Mouse (Mus musculus) midbrain, embryonic 15.5 days (tissue): ENCODE measurements around the gene Trappc3. TPM values are rescaled to one million over a fixed set of nuclear protein-coding genes. Genes with fewer than 3 reads are reported as not detected.
A peak's percentile ranks its signal among the peaks of the same experiment; 100 is the strongest.

Source experiments
- ATAC-seq: fragments of 200-750 bp; cut with Nextera tagmentation; replicated peaks from 2 replicates; pipeline ENCODE4 v1.8.0; 2017; ENCODE audit warnings: moderate TSS enrichment
- H3K27ac ChIP-seq: fragments of 300-500 bp; sonication (generic); 2 replicates; pipeline ENCODE4 v1.5.1; 2015; ENCODE audit warnings: mild to moderate bottlenecking, inconsistent platforms
- H3K27me3 ChIP-seq: fragments of 300-500 bp; sonication (generic); replicated peaks from 2 replicates; pipeline ENCODE4 v1.6.1; 2015; ENCODE audit warnings: inconsistent platforms
- H3K36me3 ChIP-seq: fragments of 300-500 bp; sonication (generic); replicated peaks from 2 replicates; pipeline ENCODE4 v1.6.1; 2015; ENCODE audit warnings: inconsistent platforms
- H3K4me1 ChIP-seq: fragments of 300-500 bp; sonication (generic); 2 replicates; pipeline ENCODE4 v1.6.1; 2015; ENCODE audit warnings: inconsistent platforms
- H3K4me2 ChIP-seq: fragments of 300-500 bp; sonication (generic); 2 replicates; pipeline ENCODE4 v1.6.1; 2015; ENCODE audit warnings: inconsistent platforms, mild to moderate bottlenecking, moderate library complexity
- H3K4me3 ChIP-seq: fragments of 300-500 bp; sonication (generic); 2 replicates; pipeline ENCODE4 v1.5.1; 2015; ENCODE audit warnings: mild to moderate bottlenecking, inconsistent platforms
- H3K9ac ChIP-seq: fragments of 300-500 bp; sonication (generic); 2 replicates; pipeline ENCODE4 v1.6.1; 2015; ENCODE audit warnings: mild to moderate bottlenecking, inconsistent platforms
- H3K9me3 ChIP-seq: fragments of 300-500 bp; sonication (generic); 2 replicates; pipeline ENCODE4 v1.6.1; 2016; ENCODE audit warnings: inconsistent platforms
- WGBS: fragments of 180-500 bp; shearing (Covaris S2); methylation state at CpG from one replicate; pipeline ENCODE4 v1.1.7; 2015; ENCODE audit warnings: mixed read lengths; 5-methylcytosine and 5-hydroxymethylcytosine counted together
- polyA plus RNA-seq: library from polyadenylated mRNA; unstranded; fragments of >200 nt; fragmentation: Nextera tagmentation; extraction: Ambion mirVana; gene quantifications from 2 replicates; pipeline ENCODE4 v1.2.1, GENCODE M21; 2015

The Trappc3 gene
- polyA plus RNA-seq, 1 experiment from 2014 or later: 188 TPM

DNA sequence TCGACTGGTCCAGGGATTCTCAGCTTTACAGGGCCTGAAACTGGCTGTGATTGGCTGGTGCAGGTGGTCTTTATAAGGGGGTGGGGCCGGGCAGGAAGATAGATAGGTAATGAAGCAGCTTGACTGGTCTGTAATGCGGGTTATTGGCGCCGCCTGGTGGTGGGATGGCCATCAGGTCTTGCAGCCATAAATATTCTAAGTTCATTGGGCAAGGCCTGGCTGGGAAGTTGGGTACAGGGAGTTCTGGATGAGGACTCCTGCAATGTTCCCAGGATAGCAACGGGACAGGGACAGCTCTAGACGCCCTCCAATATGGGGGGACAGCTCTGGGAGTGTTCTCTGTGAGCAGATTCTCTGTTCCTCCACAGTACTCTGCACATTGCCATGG lies 47.8 kb downstream of the Trappc3 start:
- peak; percentile 86 for ATAC-seq
- Histone ChIP-seq H3K27me3 (no peaks in the 10 kb centered on the region), H3K4me2 (peak overlapping the region; percentile 54), H3K27ac (no peak overlapping the region), H3K9me3 (no peaks in the 10 kb centered on the region), H3K4me1 (no peaks in the 10 kb centered on the region), H3K4me3 (peak overlapping the region; percentile 33), H3K36me3 (0 out of 2 replicates have a peak, but pooled peaks cover 5% of the 10 kb centered on the region), H3K9ac (peak overlapping the region; percentile 35)
- 2% methylated on average over 7 of the region's 7 CpGs for WGBS

DNA sequence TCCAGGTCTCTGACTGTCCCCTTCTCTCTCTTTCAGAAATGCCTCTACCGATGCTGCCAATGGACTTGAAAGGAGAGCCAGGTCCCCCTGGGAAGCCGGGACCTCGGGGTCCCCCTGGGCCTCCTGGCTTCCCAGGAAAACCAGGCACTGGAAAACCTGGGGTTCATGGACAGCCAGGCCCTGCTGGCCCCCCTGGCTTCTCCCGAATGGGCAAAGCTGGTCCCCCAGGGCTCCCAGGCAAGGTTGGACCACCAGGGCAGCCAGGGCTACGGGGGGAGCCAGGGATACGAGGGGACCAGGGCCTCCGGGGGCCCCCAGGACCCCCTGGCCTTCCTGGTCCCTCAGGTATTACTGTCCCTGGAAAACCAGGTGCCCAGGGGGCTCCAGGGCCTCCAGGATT lies 48.2 kb downstream of the Trappc3 start:
- Histone ChIP-seq H3K4me1 (no peaks in the 10 kb centered on the region), H3K4me3 (no peak overlapping the region), H3K27ac (no peak overlapping the region), H3K27me3 (no peaks in the 10 kb centered on the region), H3K9me3 (no peaks in the 10 kb centered on the region), H3K4me2 (no peak overlapping the region), H3K36me3 (0 out of 2 replicates have a peak, but pooled peaks cover 7% of the 10 kb centered on the region), H3K9ac (no peak overlapping the region)
- ATAC-seq: peak; percentile 18; the same call in 1 of the 2 replicates
- WGBS: 73% methylated on average over 7 of the region's 7 CpGs

DNA sequence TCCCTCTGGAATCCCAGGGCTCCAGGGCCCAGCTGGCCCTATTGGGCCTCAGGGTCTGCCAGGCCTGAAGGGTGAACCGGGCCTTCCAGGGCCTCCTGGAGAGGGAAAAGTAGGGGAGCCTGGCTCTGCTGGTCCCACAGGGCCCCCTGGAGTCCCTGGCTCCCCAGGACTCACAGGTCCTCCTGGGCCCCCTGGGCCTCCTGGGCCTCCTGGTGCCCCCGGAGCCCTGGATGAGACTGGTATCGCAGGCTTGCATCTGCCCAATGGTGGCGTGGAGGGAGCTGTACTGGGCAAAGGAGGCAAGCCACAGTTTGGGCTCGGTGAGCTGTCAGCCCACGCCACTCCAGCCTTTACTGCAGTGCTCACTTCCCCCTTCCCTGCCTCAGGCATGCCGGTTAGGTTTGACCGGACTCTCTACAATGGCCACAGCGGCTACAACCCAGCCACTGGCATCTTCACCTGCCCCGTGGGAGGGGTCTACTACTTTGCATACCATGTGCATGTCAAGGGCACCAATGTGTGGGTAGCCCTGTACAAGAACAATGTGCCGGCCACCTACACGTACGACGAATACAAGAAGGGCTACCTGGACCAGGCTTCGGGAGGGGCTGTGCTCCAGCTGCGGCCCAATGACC lies 49.6 kb downstream of the Trappc3 start:
- Histone ChIP-seq H3K27ac (no peak overlapping the region), H3K9me3 (no peaks in the 10 kb centered on the region), H3K9ac (no peak overlapping the region), H3K4me3 (no peak overlapping the region), H3K4me2 (no peak overlapping the region), H3K36me3 (peaks cover 19% of the 10 kb centered on the region), H3K27me3 (no peaks in the 10 kb centered on the region), H3K4me1 (no peaks in the 10 kb centered on the region)
- ATAC-seq: no peak
- 87% methylated on average over 16 of the region's 16 CpGs for WGBS

DNA sequence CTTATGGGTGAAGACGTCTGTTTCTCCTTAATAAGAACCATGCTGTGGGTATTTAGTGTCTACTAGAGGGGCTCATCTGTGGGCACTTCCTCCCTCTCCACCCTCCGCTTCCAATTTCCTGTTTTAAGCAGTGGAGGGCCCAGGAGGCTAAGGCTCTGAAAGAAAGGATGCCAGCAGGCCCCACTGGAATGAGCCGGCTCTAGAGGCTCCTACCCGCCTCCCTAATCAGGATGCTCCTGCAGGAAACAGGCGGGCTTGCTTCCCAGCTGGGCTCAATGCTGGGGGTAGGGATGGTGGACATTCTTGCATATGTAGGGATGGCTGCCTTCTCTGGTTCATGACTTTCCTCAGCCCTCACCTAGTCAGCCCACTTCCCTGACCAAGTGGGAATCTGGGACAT lies 51.1 kb downstream of the Trappc3 start:
- WGBS: 33% methylated on average over 5 of the region's 5 CpGs
- Histone ChIP-seq H3K27me3 (no peaks in the 10 kb centered on the region), H3K4me2 (no peak overlapping the region), H3K27ac (no peak overlapping the region), H3K4me1 (no peaks in the 10 kb centered on the region), H3K9ac (no peak overlapping the region), H3K9me3 (no peaks in the 10 kb centered on the region), H3K4me3 (no peak overlapping the region), H3K36me3 (peaks cover 34% of the 10 kb centered on the region)
- no peak for ATAC-seq

DNA sequence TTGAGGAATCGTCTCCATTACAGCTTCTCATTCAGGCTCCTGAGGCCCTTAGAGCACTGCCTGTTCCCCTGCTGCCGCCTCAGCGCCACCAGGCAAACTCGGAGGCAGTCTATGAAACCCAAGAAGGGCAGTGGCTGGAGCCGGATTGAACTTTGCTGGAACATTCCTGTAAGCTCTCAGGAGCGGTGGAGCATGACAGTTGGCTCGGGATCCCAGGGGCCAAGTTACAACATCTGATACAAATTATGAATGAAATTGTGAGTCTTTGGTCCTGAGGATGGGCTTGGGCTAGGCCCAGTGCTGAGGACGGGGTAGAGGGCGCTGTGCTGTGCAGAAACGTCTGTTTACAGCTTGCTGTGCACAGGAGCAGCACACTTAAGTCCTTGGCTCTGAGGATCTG lies 52.3 kb downstream of the Trappc3 start:
- no peak overlapping the region for H3K27ac ChIP-seq
- H3K36me3 ChIP-seq: peaks cover 36% of the 10 kb centered on the region
- ATAC-seq: no peak
- WGBS: 47% methylated on average over 10 of the region's 10 CpGs
- H3K9me3 ChIP-seq: no peaks in the 10 kb centered on the region
- H3K4me2 ChIP-seq: no peak overlapping the region
- no peak overlapping the region for H3K4me3 ChIP-seq
- H3K27me3 ChIP-seq: no peaks in the 10 kb centered on the region
- H3K9ac ChIP-seq: no peak overlapping the region
- H3K4me1 ChIP-seq: no peaks in the 10 kb centered on the region

DNA sequence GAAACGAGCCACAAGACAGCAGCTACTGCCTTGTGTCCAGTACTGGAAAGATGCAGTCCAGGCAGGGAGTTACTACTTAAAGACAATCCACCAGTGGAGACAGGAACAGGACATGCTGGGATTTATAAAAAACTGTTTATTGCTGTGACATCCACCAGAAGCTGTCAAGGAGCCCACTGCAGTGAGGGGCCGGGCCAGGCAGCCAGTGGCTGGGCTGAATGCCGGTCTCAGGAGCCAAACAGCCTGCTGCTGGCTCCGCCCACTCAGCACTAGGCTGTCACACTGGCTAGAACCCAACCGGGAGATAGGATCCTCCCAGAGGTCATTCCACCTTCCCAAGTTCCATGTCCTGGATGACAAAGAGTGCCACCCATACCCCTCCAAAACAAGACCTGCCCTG lies 53.8 kb downstream of the Trappc3 start:
- Histone ChIP-seq H3K9ac (no peak overlapping the region), H3K27ac (no peak overlapping the region), H3K9me3 (no peaks in the 10 kb centered on the region), H3K36me3 (peaks cover 36% of the 10 kb centered on the region), H3K4me2 (no peak overlapping the region), H3K4me3 (no peak overlapping the region), H3K4me1 (peaks cover 15% of the 10 kb centered on the region), H3K27me3 (no peaks in the 10 kb centered on the region)
- WGBS: 48% methylated on average over 5 of the region's 5 CpGs
- no peak for ATAC-seq

DNA sequence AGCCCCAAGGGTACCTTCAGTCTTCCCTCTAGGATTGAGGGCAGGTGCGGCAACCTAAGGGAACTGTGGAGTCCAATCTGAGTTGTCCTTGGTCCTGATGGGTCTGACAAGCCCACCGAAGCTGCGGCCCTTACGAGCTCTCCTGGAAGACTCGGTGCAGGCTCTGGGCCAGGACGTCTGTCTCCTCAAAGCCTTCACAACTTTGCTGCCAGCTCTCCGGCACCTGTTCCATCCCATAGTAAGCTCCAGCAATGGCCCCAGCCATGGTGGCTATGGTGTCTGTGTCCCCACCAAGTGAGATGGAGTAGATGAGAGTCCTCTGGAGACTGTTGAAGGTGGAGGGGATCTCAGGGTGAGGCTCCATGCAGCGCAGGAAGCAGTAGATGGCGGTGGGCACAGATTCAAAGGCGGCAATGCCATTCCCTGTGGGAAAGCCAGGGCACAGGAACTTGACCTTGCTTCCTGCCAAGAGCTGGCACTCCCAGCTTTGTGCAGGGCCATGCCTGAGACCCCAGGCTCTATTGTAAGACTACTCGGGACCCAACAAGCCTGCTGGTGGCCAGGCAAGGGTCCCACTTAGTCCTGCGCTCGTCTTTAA lies 54.4 kb downstream of the Trappc3 start:
- Histone ChIP-seq H3K27ac (no peak overlapping the region), H3K36me3 (peaks cover 36% of the 10 kb centered on the region), H3K27me3 (no peaks in the 10 kb centered on the region), H3K9ac (no peak overlapping the region), H3K4me3 (no peak overlapping the region), H3K4me1 (peaks cover 16% of the 10 kb centered on the region), H3K4me2 (no peak overlapping the region), H3K9me3 (no peaks in the 10 kb centered on the region)
- WGBS: 93% methylated on average over 13 of the region's 13 CpGs
- no peak for ATAC-seq

DNA sequence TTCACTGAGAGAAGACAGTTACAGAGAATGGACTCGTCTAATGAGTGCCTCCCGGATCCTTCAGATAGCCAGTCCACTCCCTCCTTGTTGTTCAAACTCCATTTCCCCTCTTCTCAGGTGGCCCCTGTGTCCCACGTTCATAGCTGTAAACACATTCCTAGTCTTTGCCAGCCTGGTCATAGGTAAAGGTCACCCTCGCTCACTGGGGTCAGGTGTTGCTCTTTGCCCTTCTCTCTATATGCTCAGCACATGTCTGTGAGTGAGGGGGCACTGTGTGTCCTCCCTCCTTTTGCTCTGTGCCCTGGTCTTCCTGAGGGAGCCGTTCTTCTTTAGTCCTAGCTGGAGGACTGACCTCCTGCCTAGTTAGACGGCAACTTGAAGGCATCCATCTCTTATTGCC lies 57.7 kb downstream of the Trappc3 start:
- no peak for ATAC-seq
- no peak overlapping the region for H3K9ac ChIP-seq
- no peak overlapping the region for H3K4me2 ChIP-seq
- H3K9me3 ChIP-seq: no peaks in the 10 kb centered on the region
- WGBS: 91% methylated on average over 6 of the region's 6 CpGs
- no peak overlapping the region for H3K27ac ChIP-seq
- H3K4me3 ChIP-seq: no peak overlapping the region
- peaks cover 7% of the 10 kb centered on the region; the same call in 1 of the 2 replicates for H3K27me3 ChIP-seq
- H3K4me1 ChIP-seq: peaks cover 22% of the 10 kb centered on the region
- peaks cover 32% of the 10 kb centered on the region for H3K36me3 ChIP-seq

DNA sequence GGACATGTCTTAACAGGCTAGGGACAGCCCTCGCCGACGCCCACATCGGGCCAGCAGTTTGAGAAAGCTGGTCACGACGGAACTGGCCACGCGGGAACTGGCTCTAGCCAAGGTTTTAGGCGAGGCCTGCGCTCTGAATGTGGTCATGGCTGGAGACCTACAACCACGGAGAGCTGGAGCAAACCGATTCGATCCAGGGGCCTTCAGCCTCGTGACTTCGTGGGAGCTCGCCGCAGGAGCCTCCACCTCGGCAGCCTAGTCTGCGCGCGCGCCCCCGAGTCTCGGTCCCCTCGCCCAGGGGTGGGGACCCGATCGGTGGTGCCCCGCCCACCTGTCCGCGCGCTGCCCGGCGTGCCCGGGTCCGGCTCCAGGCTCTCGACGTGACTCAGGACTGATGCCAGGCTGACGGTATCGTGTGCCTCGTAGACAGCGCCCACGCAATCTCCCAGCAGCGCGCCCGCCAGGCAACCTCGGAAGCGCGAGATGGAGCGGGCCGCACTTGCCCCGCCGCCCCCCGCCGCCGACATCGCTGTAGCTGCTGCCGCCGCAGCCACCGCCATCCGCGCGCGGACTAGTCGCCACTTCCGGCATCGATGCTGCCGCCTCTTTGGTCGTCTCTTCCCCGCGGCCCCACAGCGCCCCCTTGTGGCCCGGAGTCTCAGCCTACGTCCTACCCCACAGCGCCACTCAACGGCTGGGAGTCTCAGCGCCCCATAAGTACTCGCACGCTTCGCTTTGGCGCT lies 59.2 kb downstream of the Trappc3 start, which contains the start of gene Adprhl2:
Adprhl2 (minus strand) TSS at position 593 of the 743 bp plus-strand sequence.
- under 1% methylated on average over 76 of the region's 80 CpGs for WGBS
- peak within 1 kb of the TSS; percentile 85 for H3K4me2 ChIP-seq
- H3K36me3 ChIP-seq: peaks cover 21% of the 10 kb centered on the region
- no peaks in the 10 kb centered on the region for H3K9me3 ChIP-seq
- peak within 1 kb of the TSS; percentile 86 for H3K9ac ChIP-seq
- ATAC-seq: peak; percentile 87
- H3K27ac ChIP-seq: peak within 1 kb of the TSS; percentile 87
- peaks cover 11% of the 10 kb centered on the region; the same call in 1 of the 2 replicates for H3K27me3 ChIP-seq
- H3K4me1 ChIP-seq: peaks cover 30% of the 10 kb centered on the region
- H3K4me3 ChIP-seq: peak within 1 kb of the TSS; percentile 67

DNA sequence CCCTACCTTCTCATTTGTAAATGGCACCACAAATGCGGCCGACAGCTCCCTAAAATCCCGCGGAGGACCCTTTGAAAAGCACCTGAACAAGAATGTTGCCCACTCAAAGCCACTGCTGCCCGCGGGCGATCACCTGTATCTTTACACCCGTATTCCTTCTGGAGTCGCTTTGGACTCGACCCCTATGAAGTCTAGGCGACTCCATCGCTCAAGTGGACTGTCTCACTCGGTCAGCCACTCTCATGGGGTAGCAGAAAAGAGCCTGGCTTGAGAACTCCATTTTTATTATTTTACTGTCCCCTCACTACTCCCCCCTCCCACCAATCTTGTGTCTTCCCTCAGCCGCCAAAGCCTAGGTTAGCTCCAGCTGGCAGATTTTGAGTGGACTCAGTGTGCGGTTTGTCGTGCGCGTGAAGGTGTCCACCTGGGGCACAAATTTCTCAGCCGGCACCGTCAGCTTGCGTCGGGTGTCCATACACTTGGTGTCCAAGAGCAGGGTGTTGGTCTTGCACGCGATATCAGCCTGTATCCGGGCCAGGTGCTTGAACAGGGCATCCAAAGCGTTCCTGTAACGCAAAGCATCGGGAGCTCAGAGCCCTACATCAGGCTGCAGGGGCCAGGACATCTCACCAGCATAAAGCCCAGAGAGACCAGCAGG lies 59.9 kb downstream of the Trappc3 start:
- Histone ChIP-seq H3K4me1 (peaks cover 30% of the 10 kb centered on the region), H3K4me3 (peak overlapping the region; percentile 67), H3K27me3 (peaks cover 11% of the 10 kb centered on the region; the same call in 1 of the 2 replicates), H3K4me2 (peak overlapping the region; percentile 85), H3K27ac (0 out of 2 replicates have a peak overlapping the region, but pooled peaks have one; percentile 21), H3K9ac (peak overlapping the region; percentile 21; the same call in 1 of the 2 replicates), H3K36me3 (peaks cover 14% of the 10 kb centered on the region), H3K9me3 (no peaks in the 10 kb centered on the region)
- peak; percentile 41 for ATAC-seq
- whole genome bisulfite sequencing: 56% methylated on average over 28 of the region's 28 CpGs

DNA sequence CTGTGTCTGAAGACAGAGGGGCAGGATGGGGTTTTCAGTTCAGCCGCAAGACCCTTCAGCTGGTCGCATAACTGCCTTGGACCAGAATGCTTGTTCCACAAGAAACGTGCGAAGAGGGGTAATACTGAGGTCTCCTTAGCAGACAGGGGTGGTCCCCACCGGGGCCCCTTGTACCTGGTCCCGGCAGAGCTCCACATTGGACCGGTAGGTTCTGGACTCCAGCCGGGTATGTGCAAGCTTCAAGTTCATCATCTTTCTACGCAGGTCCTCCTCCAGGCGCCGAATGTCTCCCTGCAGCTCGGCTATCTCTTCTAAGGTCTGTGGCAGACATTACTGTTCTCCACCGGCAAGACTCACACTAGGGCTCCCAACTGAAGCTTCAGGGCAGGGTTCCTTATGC lies 60.5 kb downstream of the Trappc3 start:
- H3K4me2 ChIP-seq: no peak overlapping the region
- peaks cover 30% of the 10 kb centered on the region for H3K4me1 ChIP-seq
- H3K4me3 ChIP-seq: no peak overlapping the region
- no peak for ATAC-seq
- WGBS: 95% methylated on average over 13 of the region's 13 CpGs
- no peak overlapping the region for H3K27ac ChIP-seq
- no peak overlapping the region for H3K9ac ChIP-seq
- H3K27me3 ChIP-seq: peaks cover 11% of the 10 kb centered on the region; the same call in 1 of the 2 replicates
- no peaks in the 10 kb centered on the region for H3K9me3 ChIP-seq
- peaks cover 7% of the 10 kb centered on the region for H3K36me3 ChIP-seq

DNA sequence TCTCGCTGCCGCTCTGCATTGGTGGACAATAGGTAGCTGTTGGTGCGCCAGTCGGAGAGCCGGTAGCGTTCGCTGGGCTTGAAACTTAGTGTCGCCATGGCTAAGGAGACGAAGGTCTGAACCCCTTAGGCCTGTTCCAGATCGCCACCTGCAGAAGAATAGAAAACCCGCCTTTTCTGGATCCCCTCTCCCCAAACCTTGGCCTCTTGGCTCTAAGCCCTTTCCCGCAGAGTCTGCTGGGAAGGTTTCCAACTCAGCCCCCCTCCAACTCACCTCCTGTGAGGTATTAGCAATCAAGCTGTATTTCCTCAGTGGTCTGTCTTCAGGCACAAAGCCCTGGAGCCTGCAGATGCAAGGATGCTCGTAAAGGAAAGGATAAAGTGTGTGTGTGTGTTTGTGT lies 62.7 kb downstream of the Trappc3 start:
- ATAC-seq: no peak
- Histone ChIP-seq H3K36me3 (no peaks in the 10 kb centered on the region), H3K4me3 (no peak overlapping the region), H3K4me1 (peaks cover 26% of the 10 kb centered on the region), H3K27ac (no peak overlapping the region), H3K9ac (no peak overlapping the region), H3K27me3 (peaks cover 11% of the 10 kb centered on the region; the same call in 1 of the 2 replicates), H3K9me3 (no peaks in the 10 kb centered on the region), H3K4me2 (peak overlapping the region; percentile 10)
- WGBS: 16% methylated on average over 13 of the region's 13 CpGs
